Mouse (Mus musculus) lung, postnatal 36 days (tissue): ENCODE measurements around the gene Tymp.
A peak's percentile ranks its signal among the peaks of the same experiment; 100 is the strongest.

ENCODE experiments used
- DNase-seq: peaks from one replicate; pipeline ENCODE4 v3.0.0; 2022; ENCODE audit warnings: mixed read lengths

The Tymp gene

DNA sequence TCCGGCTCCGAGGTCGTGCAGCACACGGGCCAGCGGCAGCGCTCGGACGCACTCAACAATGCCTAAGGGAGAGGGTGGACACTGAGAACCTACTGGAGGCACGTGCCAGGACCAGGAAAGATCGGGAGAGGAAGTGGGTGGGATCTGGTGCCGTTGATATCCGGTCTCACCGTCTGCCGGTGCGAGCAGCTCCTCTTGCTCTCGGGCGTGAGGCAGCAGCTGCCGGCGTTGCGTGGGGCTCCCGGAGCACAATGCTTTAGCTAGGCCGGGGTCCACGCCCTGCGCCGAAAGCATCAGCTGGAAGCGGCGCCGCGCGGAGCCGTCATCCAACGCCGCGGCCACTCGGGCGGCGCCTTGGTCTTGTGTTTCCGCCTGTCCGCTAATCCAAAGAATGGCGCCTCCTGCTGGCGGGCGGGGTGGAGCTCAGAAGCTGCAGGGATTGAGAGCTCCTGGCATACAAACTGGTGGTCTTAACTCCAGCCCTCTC lies 3.0 kb downstream of the Tymp start, which contains the start of gene Sco2:
TSS of gene Sco2 (minus strand) at position 85 of the 487 bp plus-strand sequence.
- DNase-seq: peak; percentile 97

DNA sequence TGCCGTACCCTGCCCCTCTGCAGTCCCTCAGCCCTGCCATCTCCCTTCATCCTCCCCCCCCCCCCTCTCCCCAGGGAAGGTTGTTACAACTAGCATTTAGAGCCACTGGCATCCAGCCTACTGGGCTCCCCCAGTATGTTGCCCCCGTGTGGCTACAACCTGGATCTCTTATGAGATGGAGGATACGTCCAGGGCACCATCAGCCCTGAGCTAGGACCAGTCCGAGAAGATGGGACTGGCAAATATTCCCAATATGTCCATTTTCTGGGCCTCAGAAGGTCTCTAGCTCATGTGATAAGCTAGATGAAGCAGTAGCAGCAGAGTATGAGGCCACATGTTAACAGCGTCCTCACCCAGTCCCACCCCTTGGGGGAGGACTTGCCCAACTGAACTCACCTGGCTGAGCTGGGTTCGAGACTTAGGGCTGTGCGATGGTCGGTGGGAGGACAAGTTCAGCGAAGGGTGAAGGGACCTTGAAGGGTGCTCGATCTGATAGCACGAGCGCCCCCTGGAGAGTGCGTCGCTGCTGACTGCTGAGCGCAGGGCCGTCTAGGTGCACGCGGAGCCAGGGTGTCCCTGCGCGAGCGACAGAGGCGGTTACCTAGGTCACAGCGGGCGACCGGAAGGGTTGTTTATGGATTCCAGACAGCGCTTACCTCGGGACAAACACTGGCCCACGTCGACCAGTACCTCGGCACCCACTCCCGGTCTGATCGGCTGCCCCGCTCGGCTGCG lies 3.6 kb downstream of the Tymp start:
- DNase-seq: peak; percentile 95

DNA sequence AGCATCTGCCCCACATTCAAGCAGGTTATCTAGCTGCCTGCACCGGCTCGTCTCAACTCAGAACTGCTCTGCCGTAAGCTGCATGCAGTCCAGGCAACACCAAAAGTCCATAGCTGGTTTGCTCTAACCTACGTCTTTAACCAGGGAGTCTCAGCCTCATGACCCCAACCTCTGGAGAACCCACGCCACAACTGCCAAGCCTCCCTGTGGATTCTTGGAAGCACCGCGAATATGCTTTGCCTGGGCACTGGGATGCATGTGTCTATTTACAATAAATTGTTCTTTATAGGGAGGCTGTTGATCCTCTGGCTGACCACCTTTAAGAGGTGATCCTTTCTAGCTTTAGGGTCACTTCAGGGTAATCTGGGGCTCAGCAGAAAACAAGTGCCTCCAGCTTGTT lies 4.3 kb downstream of the Tymp start:
- no peak for DNase-seq

DNA sequence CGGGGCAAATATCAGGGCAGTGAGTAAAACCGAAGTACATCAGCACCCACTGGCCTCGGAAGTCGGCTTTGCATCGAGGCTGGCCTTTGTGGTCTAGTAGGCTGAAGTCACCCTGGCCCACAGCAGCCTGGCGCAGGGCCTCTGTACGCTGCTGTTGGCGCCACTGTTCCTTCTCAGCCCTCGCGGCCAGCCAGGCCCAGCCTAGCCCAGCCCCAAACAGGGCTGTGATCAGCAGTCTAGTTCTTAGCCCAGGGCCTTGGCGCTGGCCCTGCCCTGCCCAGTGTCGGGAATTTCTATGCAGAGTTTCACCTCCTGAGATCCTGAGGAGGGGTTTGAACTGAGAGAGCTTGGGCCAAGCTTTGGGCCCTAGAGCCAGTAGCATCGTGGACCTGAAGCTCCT lies 4.8 kb downstream of the Tymp start:
- no peak for DNase-seq

DNA sequence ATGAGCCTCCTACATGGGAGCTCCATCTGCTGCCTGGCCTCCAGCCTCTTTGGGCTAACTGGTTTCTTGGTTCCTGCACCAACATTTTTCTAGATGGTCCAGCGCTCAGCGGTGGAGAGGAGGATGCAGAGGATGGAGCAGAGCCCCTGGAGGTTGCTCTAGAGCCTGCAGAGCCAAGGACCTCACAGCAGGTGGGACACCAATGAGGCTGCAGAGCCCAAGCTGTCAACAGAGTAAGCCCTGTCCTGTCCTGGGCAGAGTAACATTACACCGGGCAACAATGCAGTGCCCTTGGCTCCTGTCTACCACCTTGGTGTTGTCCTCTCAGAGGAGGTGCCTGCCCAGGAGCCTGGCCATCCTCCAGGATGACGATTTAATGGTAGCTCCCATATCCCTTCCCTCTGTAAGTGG lies 11.7 kb downstream of the Tymp start:
- DNase-seq: no peak

DNA sequence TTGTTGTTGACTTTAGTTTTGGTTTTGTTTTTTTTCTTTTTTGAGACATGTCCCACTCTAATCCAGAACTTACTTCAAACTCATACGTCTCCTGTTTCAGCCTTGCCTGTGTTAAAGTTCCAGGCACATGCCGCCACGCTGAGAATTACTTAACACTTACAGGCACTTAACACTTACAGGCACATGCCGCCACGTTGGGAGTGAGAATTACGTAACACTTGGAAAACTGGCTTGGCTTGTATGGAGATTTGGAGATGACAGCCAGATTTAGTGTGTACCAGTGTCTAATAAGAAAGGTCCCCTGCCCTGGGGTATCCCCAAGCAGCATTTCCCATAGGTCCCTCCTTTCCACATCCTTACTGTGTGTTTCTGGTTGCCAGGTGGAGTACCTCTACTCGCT lies 13.8 kb downstream of the Tymp start:
- DNase-seq: peak; percentile 85

DNA sequence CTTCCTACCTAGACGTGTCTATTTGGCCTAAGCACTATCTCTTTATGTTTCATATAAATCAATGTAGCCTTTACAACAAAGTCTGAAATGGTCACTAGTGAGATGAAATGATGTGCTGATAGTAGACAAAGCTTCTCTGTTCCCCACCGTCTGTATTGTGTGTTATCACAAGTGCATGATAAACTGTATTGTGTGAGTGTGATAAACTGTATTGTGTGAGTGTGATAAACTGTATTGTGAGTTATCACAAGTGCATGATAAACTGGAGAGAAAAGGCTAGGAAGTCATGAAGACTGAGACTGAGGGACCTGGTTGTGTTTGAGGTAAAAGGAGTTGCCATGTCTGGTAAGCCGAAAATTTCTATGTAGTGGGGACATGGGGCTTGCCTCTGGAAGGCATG lies 18.1 kb downstream of the Tymp start:
- DNase-seq: no peak

DNA sequence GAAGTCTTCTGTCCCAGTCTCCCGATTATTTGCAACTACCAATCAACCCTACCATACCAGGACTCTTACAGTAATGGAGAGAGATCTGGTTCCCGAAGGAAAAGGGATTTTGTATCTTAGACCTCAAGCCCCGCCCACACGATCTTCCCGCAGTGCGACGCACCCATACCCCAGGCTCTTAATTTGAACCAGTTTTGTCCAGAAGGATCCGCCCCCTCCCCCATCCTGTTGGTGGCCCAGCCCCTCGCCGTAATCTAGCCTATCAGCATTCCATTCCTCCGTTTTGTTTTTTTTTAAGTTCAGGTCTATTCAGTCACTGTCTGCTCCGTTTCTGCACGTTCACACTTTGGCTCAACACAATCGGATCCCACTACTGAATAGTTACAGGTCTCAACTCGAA lies 20.5 kb downstream of the Tymp start:
- peak; percentile 79 for DNase-seq

DNA sequence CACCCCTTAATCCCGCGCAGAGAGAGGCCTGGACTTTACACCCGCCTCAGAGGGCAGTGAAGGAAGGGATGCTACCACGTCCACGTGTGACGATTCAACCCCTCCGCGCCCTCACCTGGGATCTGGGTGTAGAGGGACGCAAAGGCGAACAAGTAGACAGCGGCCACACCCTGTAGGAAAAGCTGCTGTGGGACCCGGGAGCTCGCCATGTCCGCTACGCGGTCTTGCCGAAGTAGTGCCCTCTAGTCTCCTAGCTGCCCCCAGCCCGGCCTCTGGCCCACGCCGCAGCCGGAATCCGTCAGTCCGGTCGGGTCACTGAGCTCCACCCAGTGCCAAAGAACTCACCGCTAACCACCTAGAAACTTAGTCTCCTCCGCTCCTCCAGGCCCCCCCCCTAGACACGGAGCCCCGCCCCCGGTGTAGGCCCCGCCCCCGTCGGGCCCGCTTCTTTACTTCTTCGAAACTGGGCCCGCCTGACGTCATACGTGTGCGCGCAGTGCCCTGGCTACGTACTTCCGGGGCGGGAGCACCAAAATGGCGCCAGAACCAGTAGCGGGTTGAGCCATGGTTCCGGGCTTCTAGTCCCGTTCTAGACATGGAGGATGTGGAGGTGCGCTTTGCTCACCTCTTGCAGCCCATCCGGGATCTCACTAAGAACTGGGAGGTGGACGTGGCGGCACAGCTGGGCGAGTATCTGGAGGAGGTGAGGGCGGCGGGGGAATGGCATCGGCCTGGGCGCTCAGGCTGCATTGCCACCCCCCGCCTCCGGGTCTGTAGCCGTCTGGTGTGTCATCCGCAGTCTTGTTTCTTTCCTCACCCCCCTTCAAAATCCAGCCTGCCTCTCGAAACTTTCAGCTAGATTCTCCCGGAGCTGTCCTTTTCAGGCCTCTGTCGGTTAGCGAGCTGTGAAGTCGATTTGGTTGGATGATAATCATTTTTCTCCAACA lies 21.3 kb downstream of the Tymp start, which contains the start of the genes Lmf2 and Ncaph2:
TSS of gene Lmf2 (minus strand) at position 419 of the 947 bp plus-strand sequence.
TSS of gene Ncaph2 (plus strand) at position 479 of the 947 bp plus-strand sequence.
- peak; percentile 97 for DNase-seq

DNA sequence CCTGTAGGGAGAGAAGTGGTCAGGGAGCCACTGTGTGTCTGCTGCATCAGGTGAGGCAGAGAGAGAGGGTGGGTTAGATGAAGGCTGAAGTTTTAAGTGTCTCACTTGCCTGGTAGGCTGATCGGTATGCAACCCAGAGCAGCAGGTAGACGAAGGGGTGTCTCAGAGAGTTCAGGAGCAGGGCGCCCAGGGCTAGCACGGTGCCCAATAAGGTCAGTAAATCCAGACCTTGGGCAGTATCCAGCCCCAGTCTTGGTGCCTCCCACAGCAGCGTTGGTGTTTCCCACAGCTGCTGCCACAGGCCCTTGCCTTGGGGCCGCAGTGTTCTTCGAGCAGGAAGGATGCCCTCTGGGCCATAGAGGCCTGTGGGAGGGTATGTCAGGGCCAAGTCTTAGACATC lies 22.4 kb downstream of the Tymp start:
- DNase-seq: no peak

DNA sequence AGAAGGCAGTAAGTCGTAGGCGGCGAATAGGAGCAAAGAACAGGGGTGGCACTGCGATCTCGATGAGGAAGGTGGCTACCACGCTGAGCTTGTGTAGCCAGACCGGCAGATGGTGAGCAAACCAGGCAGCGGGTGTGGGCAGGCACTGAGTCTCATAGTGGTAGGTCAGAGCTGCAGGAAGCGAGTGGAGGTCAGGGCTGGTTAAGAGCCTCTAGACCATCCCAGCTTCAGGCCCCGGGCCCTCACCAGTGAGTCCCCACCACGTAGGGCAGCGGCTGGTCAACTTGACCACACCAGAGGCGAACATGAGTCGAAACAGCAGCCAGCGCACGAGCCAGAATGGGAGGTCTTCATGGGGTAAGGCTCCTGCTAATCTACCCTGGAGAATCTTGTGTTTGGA lies 23.0 kb downstream of the Tymp start:
- no peak for DNase-seq

DNA sequence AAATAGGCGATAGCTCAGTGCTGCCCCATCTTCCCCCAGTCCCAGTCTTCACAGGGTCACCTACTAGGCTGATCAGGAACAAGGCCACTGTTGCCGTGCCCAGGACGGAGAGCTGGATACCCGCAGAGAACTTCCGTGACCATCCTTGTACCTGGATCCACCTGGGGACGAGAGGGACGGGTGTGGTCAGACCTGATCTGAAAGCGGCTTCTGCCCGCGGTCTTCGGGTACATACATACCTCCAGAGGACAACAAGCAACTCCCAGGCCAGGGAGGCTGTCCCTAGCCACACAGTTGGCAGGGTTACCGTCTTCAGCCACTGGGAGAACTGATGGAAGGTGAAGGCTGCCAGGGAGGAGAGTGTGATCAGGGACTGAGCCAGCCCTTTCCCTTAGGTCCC lies 24.0 kb downstream of the Tymp start:
- no peak for DNase-seq

DNA sequence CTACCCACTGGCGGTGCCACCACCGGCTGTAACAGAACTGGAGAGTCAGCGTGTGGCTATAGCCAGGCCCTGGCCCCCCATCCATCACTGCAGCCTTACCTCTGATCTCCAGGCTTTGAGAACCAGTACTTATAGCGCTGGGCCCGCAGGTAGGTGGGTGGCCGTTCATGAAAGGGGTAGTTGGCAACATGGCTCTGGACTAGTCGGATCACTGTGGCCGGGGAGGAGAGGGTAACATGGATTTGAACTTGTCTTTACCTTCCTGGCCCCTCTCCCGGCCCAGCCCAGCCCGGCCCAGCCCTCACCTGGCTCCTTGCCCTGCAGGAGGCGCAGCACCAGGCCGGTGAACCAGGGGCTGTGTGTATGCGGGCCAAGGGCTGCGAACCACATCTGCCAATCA lies 24.8 kb downstream of the Tymp start:
- DNase-seq: no peak

DNA sequence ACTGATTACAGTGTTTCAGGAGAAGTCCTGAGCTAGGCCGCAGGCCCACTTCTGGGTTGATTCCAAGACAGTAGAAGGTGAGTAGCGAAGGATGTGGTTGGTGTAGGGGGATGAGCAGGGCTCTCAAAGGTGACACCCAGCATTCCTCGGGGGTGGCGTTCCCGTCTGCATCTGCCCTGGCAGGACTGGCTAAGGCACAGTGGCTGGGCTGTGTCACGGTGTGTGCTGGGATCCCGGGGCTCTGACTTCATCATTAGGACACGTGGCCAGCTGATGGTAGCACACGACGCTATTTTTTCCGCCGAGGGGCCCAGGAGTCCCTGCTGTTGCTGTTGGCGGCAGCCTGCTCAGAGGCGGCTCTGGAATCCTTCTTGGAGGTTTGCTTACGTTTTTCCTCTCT lies 25.5 kb downstream of the Tymp start:
- DNase-seq: no peak

DNA sequence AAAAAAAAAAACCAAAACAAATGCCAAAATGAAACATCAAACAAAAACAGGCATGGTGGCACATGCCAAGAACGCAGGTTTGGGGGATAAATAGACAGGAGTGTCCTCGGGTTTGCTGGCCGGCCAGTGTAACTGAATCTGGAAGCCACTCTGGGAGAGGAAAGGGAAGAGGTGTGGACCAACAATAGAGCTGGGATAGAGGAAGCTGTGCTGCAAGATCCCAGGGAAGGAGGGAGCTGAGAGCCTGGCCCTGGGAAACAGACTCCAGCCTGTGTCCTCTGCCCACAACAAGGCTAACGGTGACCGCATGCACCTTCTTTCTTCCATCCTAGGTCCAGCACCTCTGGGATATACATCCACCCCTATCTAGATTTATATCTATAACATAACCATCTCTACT lies 26.4 kb downstream of the Tymp start:
- DNase-seq: peak; percentile 45

DNA sequence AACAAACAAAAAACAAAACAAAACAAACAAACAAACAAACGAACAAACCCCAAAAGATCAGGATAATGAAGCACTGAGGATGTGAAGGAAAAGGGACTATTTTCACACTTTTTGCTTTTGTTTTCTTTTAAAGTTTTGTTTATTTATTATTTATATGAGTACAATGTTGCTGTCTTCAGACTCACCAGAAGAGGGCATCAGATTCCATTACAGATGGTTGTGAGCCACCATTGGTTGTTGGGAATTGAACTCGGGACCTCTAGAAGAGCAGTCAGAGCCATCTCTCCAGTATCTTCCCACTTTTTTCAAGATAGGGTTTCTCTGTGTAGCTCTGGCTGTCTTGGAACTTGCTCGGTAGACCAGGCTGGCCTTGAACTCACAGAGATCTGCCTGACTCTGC lies 33.5 kb downstream of the Tymp start:
- peak; percentile 36 for DNase-seq

DNA sequence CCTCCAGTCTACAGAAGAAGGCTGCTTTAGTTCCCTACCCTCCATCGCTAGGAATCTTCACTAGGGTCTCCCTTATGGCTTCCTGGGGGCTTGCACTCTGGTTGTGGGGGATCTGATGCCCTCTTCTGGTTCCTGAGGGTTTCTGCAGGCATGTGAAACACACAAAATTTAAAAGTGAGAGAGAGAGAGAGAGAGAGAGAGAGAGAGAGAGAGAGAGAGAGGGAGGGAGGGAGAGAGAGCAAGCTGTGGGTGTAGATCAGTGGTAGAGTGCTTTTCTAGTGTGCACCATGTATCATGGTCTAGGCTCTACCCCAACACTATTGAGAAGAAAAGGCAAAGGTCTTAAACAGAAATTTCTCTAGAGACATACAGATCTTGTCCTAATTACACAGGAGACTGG lies 35.2 kb downstream of the Tymp start:
- DNase-seq: no peak

DNA sequence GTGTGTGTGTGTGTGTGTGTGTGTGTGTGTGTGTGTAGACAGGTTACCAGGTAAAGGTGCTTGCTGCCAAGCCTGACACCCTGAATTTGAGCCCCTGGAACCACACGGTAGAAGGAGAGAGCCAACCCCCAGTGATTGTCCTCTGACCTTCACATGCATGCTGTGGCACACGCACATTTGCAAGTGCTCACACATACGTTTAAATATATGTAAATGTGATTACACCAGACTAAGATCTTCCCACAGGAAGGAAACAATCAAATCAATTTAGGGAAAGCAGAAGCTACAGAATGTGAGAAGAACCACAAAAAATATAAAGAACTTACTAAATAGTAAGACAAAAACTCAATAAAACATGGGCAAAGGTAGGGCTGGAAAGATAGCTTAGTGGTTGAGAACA lies 36.7 kb downstream of the Tymp start:
- no peak for DNase-seq

DNA sequence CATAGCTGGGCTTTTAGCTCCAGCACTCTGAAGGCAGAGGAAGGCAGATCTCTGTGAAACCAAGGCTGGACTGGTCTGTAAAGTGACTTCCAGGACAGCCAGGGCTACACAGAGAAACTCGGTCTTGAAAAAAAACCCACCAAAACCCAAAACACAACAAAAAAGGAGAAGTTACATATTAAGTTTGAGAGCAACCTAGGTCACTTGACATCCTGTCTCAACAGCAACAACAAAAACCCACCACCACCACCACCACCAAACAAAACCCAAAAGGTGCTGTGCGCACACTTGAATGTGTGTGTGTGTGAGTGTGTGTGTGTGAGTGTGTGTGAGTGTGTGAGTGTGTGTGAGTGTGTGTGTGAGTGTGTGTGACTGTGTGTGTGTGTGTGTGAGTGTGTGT lies 37.1 kb downstream of the Tymp start:
- no peak for DNase-seq

DNA sequence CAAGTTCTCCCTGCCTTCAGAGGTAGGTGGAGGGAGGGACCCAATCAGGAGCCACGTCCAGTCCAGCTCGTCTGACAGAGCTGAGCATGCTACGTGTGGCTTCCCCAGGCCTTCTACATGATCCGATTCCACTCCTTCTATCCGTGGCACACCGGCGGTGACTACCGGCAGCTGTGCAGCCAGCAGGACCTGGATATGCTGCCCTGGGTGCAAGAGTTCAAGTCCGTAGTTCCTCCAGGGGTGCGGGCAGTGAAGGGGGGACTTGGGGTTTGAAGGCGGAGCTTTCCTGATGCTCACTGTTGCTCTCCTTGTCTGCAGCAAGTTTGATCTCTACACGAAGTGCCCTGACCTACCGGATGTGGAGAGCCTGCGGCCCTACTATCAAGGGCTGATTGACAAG lies 40.4 kb downstream of the Tymp start:
- DNase-seq: no peak

DNA sequence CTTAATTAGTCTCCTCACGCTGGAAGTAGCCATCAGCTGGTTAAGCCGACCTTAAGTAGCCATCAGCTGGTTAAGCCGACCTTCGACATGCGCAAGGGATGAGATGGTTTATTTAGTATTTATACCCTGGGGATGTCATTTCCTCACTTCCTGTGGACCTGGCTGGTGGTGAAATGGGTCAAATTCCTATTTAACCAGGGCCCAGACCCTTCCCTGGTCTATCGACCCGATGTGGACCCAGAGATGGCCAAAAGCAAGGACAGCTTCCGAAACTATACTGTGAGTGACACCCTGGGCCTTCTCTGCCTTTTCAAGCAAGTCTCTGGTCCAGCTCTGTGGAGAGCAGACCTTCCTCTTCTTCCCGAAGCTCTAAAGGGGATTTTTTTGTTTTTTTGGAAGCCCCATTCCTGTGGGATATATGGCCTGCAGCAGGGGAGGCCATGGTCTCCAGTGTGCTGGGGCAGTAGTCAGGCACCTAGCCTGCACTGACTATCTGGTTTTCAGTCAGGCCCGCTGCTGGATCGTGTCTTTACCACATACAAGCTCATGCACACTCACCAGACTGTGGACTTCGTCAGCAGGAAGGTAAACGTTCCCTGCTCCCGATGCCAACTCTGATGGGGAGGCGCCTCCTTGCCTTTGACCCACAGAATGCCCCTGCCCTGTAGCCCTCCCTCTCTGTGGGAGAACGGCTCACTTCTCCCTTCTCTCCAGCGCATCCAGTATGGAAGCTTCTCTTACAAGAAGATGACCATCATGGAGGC lies 41.9 kb downstream of the Tymp start:
- no peak for DNase-seq

DNA sequence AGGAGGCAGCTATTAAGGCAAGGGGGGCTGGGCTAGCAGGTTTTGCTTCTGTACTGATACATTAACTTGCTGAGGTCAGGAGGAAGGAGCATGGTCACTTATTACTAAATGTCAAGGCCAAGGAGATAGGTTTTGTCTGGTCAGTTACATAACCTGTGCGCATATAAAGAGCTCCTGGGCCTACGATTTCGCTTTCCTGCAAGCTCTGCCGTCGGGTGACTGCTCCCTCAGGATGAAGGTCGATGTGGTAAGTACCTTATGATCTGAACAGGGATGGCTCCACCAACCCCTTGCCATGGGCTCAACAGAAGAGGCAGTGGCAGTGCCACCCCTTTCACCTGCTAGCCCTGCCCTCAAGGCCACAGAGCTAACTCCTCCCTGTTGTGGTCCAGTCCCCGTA lies 42.6 kb downstream of the Tymp start, which contains the start of gene Miox:
TSS of gene Miox (plus strand) at position 128 of the 400 bp plus-strand sequence.
- DNase-seq: no peak

DNA sequence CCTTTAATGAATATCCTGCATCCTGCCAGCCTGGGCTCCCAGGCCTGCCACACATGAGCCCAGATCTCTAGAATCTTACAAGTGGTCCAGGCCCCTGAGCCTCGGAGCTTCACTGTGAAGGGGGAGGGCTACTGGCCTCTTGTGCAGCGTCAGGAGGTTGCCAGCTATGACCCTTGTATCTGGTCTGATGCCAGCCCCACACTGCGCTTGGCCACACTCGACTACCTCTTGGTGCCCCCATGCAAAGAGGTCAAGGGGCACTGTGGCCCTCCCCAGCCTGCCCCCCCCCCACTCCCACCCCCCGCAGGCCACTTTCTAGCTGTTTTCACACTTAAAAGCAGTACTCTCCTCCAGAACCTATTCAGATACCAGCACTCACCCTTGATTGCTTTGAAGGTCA lies 50.4 kb downstream of the Tymp start:
- DNase-seq: no peak
